Mouse (Mus musculus): Measurements from ENCODE around the gene Ten1. TPM values are rescaled to one million over a fixed set of nuclear protein-coding genes. Genes with fewer than 3 reads are reported as not detected.

The Ten1 gene
- total RNA-seq, 2 experiments from 2014 or later = 33.7 to 39.8 TPM

DNA sequence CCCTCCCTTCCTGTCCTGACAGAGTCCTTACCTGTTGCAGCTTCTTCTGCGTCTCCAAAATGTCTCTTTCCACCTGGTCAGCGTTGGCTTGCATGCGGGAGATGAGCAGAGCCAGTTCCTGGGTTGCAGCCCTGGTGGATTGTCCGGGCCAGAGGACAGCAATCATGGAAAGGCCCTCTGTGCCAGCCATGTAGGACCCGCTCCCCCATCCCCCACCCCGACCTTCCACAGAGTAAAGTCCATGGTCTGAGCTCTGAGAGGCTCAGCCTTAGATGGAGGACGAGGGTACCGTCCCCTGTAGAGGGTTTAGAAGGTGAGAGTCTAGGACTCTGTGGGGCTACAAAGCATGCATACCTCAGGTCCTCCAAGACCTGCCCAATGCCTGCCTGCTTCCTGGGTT is 36.2 kb downstream of the Ten1 start:
- DNase-seq (ENCODE audit: low spot score in 2 of 2) = no peak

DNA sequence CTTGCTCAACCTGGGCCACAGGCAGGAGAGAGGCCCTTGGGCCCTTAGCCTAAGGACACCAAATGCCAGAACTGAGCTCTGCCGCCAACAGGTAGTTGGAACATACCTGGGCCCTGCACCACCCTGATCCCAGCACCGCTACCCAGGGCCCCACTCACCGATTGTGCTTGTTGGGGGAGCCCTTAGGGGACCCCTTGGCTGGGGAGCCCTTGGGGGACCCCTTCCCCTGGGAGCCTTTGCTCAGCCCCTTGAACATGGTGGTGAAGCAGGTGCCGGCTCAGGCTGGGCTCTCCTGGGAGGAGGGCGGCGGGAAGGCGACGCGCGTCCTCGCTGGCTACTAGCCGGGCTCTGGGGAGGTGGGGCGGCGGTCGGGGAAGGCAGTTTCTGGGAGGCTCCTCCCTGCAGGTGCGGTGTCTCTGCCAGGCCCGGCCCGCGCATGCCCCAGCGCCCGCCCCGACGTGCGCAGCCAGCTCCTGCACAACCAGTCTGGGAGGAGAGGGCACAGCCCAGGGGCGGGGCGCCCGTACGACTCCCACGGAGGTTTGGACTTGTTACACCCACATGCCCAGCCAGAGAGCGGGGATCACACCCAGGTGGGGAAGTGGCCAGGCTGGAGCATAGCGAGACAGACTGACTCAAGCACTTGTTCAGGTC is 39.2 kb downstream of the Ten1 start, which contains the start of gene Evpl:
Gene Evpl, minus strand, starts transcription at position 336 of the 654 bp plus-strand sequence.
- DNase-seq (ENCODE audit: low spot score in 2 of 2) = no peak

DNA sequence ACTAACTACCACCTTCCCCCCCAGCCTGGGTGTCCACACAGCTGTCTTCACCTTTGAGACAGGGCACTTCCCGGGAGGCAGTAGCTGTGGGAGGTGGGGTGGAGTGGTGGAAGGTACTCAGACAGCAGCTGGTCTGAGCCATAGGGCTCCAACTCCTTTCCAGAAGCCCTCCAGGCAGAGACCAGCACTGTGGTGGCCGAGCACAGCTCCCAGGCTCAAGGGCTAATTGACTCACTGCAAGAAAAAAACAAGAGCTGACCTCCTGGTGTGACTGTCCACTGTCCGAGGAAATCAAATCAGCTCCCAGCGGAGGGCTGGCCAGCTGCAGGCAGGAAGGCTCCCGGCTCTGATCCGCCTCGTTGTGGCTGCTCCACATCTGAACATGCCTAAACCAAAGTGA is 41.1 kb downstream of the Ten1 start:
- no peak for DNase-seq (ENCODE audit: low spot score in 2 of 2)

DNA sequence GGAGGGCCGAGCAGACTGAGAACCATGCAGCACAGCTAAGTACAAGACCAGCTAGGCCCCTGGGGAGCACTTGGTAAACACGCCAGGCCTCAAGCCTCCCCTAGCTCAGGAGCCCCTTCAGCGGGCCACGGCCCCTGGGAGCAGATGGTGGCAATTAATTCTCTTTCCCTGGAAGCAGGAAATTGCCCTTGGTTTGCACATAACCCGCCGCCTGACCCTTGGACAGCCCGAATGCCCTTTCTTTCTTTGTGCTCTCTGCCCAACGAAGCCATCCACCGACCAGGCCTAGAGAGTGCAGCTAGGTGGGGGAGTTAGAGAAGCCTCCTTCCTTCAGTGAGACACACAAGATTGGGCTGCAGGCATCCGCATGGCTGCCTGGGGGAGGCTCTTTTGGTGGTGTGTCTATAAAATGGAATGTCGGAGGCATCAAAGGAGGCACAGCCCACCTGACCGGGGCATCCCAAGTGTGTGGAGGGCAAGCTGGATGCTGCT is 43.1 kb downstream of the Ten1 start:
- DNase-seq (ENCODE audit: low spot score in 2 of 2) = no peak

DNA sequence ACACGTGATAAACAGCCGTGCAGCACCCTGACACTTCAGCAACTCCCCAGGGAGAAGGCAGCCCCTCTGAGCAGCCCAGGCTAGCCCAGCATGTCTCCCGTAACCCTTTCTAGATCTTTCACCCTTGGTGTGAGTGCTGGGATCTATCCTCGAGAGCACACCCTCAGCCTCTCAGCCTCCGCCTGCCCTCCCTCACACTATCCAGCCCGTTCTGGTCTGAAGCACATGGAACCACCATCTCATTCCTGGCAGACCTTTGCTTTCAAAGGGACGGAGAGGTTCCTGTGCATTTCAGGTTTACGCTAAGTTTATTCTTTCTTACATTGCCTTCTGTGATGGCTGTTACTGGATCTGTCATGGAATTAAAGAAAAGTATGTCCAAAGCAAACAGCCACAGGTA is 45.9 kb downstream of the Ten1 start:
- no peak for DNase-seq (ENCODE audit: low spot score in 2 of 2)

DNA sequence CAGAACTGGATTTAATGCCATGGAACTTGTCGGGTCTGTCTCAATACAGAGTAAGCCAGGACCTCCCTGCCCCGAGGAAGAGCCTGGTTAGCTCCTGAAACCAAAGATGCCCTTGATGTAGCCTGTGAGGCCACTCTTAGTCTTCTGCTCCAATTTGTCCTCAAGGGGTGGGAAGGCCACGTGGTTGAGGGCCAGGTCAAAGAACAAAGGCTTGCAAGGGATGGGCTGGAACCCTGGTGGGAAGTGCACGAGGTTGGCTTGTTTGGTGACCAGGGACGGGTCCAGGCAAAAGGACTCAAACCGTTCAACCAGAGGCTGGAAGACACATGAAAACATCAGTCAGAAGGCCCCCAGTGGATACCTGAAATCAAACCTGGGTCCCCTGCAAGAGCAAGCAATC is 47.0 kb downstream of the Ten1 start:
- no peak for DNase-seq (ENCODE audit: low spot score in 2 of 2)

DNA sequence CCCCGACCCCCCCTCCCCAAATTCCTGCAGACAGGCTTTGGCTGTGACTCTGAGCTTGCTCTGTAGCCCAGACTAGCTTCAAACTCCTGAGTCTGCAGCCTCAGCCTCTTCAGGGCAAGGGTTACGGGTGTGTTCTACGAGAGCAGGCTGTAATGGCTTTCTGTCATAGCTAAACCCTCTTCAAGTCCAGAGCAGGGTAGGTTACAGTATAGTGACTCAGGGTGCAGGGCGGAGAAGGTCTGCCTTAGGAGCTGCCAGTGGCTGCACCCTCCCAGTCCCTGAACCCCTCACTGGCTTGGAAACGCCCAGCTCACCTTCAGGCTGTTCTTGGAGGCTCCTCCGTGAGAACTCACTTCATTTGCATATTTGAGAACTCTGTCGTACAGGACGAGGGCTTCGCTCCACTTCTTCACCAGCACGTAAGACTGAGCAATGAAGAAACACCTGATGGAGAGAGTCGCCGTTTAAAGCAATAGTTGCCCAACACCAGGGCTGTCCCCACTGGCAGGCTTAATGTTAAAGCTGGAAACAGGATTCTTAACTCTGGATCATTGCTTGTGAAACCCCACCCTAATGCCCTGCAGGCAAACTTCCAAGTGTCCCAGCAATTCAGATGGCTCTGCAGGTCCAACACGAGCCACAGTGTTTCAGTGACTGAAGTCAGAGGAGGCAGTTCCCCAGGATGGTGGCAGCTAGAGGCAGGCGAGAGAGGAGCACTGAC is 49.0 kb downstream of the Ten1 start:
- no peak for DNase-seq (ENCODE audit: low spot score in 2 of 2)

DNA sequence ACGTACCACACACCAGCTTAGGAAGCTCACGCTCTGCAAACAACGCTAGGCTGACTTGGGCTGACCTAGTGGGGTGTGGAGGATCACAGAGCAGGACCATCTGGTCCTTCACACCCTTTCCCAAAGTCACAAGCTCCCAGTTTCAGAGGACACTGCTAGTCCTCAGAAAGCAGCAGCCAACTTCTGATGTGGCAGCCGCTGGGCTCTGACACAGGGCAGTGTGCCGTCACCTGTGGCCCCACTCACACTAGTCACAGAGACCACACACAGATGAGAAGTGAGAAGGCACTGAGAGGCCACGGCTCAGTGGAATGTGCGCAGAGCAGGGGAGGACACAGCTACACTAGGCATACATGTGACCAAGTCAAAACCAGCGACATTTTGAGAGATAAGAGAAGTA is 52.2 kb downstream of the Ten1 start:
- no peak for DNase-seq (ENCODE audit: low spot score in 2 of 2)

DNA sequence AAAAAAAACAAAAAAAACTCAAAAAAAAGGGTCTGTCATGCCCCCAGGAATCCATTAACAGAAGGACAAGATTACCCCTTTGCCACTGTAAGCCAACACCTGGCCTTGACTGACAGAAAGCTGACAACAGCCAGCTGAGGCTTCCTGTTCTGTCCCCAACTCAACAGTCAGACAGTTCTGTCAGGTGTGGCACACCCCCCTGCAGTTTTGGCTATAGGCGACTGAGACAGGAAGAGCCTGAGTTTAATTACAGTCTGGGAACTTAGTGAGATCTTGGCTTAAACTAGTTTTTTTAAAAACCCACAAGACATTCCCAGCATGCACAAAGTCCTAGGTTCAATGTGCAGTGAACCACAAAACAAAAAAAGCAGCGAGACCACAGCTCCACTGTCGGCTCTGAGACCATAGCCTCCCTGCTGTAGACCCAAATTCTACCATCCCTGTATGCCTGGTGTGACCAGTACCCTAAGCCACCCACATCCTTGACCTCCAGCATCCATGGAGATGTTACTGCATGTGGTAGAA is 54.5 kb downstream of the Ten1 start:
- DNase-seq (ENCODE audit: low spot score in 2 of 2) = no peak

DNA sequence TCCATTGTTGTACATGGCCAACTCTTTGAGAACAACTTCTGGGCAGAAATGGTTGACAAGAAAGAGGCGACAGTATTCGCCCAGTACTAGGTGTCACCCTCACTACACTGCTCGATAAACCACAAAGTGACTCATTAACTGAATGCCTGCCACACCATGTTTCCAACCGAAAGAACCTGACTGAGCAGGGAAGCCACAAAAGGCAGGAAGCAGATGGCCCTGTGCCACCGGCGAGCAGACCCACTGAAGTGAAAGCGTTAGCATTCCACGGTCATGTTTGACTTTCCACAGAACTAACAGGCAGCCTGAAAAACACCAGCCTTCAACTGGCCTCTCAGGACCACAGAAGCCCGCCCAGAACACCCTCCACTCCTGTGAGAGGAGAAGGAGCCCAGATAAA is 56.0 kb downstream of the Ten1 start:
- DNase-seq (ENCODE audit: low spot score in 2 of 2) = no peak

DNA sequence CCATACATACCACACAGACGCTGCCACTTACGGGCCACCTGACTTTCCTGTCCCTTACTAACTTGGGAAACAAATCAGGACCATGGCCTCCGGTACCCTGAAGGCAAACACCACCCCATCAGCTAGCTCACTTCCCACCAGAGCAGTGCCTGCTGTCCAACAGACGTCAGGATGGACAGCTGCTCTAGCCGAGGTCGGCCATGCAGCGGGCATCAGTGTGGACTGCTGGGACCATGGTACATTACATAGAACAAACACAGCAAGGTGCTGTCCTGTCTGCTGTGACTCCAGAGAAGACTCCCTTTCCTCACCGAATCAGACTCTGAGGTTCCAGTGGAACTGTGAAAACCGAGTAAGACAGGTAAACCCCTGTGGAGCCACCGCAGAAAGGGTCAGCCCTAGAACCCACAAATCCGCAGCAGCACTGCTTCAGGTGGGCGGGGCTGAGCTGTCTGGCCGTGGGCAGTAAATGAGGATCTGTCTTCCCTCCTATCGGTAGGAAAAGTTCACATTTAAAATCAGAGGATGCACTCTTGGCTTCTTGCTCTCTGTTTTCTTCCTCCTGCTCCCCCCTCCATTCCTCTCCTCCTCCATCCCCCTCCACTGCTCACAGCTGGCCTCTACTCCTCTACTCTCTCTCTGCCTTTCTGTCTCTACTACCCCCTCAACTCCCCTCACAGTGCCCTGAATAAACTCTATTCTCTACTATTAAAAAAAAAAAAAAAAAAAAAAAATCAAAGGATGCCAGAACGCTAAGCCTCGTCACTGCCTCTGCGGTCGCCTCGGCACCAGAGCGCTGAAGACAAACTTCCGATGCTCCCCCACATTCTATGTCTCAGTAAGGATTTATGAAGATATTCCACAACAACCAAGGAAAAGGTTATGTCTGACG is 56.7 kb downstream of the Ten1 start:
- no peak for DNase-seq (ENCODE audit: low spot score in 2 of 2)

DNA sequence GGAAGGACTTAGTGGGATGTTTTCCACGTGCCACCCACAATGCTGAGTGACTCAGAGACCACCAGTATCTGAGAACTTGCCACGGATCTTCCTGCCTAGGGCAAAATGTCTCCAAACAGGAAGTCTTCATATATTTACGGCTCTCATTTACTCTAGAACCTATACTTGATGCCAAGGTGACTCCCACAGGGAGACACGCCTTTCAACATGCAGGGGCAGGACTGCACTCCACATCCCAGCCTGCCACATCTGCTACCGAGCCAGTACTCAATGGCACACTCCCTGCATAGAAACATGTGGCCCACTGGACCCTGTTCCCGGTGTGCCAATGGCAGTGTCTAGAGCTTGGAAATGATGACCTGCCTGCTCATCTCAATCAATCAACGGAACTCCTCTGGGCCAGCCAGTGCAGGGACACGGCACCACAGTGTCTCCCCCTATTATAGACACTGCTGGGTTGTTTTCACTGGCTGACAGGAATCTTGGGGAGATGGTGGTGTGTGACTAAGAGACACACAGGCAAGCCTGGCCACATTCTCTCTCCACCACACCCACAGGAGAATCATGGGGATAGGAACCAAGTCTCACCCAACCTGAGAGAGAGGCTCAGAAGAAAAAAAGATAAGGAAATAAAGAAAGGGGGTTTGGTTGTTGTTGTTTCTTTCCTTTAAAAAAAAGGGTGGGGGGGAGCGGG is 57.5 kb downstream of the Ten1 start:
- DNase-seq (ENCODE audit: low spot score in 2 of 2) = no peak

DNA sequence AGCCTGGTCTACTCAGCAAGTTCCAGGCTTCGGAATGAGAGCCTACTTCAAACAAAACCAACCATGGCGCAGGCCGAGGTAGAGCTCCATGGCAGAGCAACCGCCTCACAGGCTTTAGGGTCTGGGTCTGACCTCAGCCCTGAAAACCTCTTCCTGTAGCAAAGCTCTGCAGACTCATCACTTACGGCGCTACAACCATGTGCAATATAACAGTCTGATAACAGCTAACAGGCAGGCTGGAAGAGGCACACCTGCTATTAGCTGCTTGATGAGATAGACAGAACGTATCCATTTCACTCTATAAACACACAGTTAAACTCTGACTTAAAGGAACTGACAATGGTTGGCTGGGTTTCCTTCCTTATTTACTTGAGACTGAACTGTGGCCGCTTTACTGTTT is 60.8 kb downstream of the Ten1 start:
- DNase-seq (ENCODE audit: low spot score in 2 of 2) = no peak

DNA sequence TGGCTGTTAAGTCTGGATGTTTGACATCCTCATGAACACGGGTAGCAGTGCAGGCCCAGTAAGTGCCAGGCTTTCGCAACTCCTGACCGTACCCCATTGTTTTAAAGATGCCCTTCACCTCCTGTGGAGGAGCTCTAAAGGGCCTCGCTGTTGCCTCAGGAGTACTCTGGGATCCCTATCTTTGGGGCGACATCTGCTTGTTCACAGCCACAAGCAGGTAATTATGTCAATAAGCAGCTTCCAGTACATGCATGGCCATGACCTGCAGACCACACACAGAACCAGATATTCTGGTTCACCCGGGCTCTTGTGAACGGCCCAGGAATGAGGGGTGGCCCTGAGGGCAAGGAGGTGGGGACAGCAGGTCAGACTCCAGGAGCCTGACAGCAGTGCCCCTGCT is 61.6 kb downstream of the Ten1 start:
- DNase-seq (ENCODE audit: low spot score in 2 of 2) = no peak

Other genes starting within 250 kb of the Ten1 start
- gene Itgb4, start 224.1 kb upstream of the Ten1 start, total RNA-seq (2021) = 1 to 10 TPM; 7.9 to 8.7 TPM
- gene Galk1, start 186.1 kb upstream of the Ten1 start, total RNA-seq (2021) = 10 to 100 TPM; 11.7 to 14.1 TPM
- 100 to 1,000 TPM; 267 to 281 TPM for gene H3f3b, start 170.9 kb upstream of the Ten1 start, total RNA-seq (2021)
- gene Unk, start 168.5 kb upstream of the Ten1 start, total RNA-seq (2021) = 10 to 100 TPM; 20.6 to 23.1 TPM
- 1 to 10 TPM; 1.6 to 3.0 TPM for gene Unc13d, start 120.9 kb upstream of the Ten1 start, total RNA-seq (2021)
- gene Wbp2, start 111.9 kb upstream of the Ten1 start, total RNA-seq (2021) = 100 to 1,000 TPM; 450 to 480 TPM
- gene Trim47, start 71.6 kb upstream of the Ten1 start, total RNA-seq (2021) = 1 to 10 TPM; 4.8 to 6.2 TPM
- 1 to 10 TPM; 6.7 to 8.3 TPM for gene Trim65, start 67.7 kb upstream of the Ten1 start, total RNA-seq (2021)
- gene Mrpl38, start 60.0 kb upstream of the Ten1 start, total RNA-seq (2021) = 10 to 100 TPM; 60.2 to 61.2 TPM
- gene Fbf1, start 30.7 kb upstream of the Ten1 start, total RNA-seq (2021) = 10 to 100 TPM; 82.3 to 83.6 TPM
- 100 to 1,000 TPM; 125 TPM for gene Acox1, start 190 bp downstream of the Ten1 start, total RNA-seq (2021)
- under 1 TPM; 0.61 to 0.74 TPM for gene Evpl, start 39.2 kb downstream of the Ten1 start, total RNA-seq (2021)
- 10 to 100 TPM; 69.4 to 71.3 TPM for gene Srp68, start 75.4 kb downstream of the Ten1 start, total RNA-seq (2021)
- not detected for gene Galr2, start 82.1 kb downstream of the Ten1 start, total RNA-seq (2021)
- 10 to 100 TPM; 69.4 to 85.5 TPM for gene Exoc7, start 108.4 kb downstream of the Ten1 start, total RNA-seq (2021)
- gene Foxj1, start 136.5 kb downstream of the Ten1 start, total RNA-seq (2021) = 1 to 10 TPM; 6.2 to 7.5 TPM
- 100 to 1,000 TPM; 245 to 252 TPM for gene Rnf157, start 214.2 kb downstream of the Ten1 start, total RNA-seq (2021)
- 10 to 100 TPM; 33.3 to 40.5 TPM for gene Ubald2, start 235.2 kb downstream of the Ten1 start, total RNA-seq (2021)